Mouse (Mus musculus) kidney, embryonic 16.5 days (tissue): Measurements from ENCODE around the gene Acbd5. TPM values are rescaled to one million over a fixed set of nuclear protein-coding genes. Genes with fewer than 3 reads are reported as not detected.
"Not testable (repeated sequence)": the region's sequence is repeated elsewhere in the genome, so short reads cannot be mapped to it uniquely, and the experiment has no call there.

ENCODE experiments used
- ATAC-seq: fragments of 200-750 bp; cut with Nextera tagmentation; 2 replicates; pipeline ENCODE4 v1.8.0; 2017; ENCODE audit warnings: moderate TSS enrichment; ENCODE audit not compliant: low FRiP score, low TSS enrichment
- H3K27ac ChIP-seq: fragments of 300-500 bp; sonication (generic); 2 replicates; pipeline ENCODE4 v1.5.1; 2014; ENCODE audit warnings: low read length
- H3K27me3 ChIP-seq: fragments of 300-500 bp; sonication (generic); 2 replicates; pipeline ENCODE4 v1.6.1; 2014; ENCODE audit warnings: low read length, control low read depth, mixed read lengths; ENCODE audit not compliant: insufficient read depth
- H3K36me3 ChIP-seq: fragments of 300-500 bp; sonication (generic); 2 replicates; pipeline ENCODE4 v1.6.1; 2014; ENCODE audit warnings: low read length, control low read depth, mixed read lengths; ENCODE audit not compliant: insufficient read depth
- H3K4me1 ChIP-seq: fragments of 300-500 bp; sonication (generic); 2 replicates; pipeline ENCODE4 v1.6.1; 2014; ENCODE audit warnings: low read length, control low read depth, mixed read lengths; ENCODE audit not compliant: insufficient read depth
- H3K4me2 ChIP-seq: fragments of 300-500 bp; sonication (generic); replicated peaks from 2 replicates; pipeline ENCODE4 v1.6.1; 2014; ENCODE audit warnings: low read depth, low read length
- H3K4me3 ChIP-seq: fragments of 300-500 bp; sonication (generic); 2 replicates; pipeline ENCODE4 v1.5.1; 2014; ENCODE audit warnings: mild to moderate bottlenecking, low read length
- H3K9ac ChIP-seq: fragments of 300-500 bp; sonication (generic); replicated peaks from 2 replicates; pipeline ENCODE4 v1.6.1; 2014; ENCODE audit warnings: low read length
- H3K9me3 ChIP-seq: fragments of 300-500 bp; sonication (generic); 2 replicates; pipeline ENCODE4 v1.6.1; 2016; ENCODE audit warnings: low read length, control low read depth
- WGBS: fragments of 180-500 bp; shearing (Covaris S2); extraction: QIAGEN DNeasy Blood & Tissue Kit; methylation state at CpG from one replicate; pipeline ENCODE4 v1.1.7; 2014; 5-methylcytosine and 5-hydroxymethylcytosine counted together
- polyA plus RNA-seq: library from polyadenylated mRNA; unstranded; fragments of >200 nt; fragmentation: Nextera tagmentation; extraction: Ambion mirVana; gene quantifications from 2 replicates; pipeline ENCODE4 v1.2.1, GENCODE M21; 2015

The Acbd5 gene
- polyA plus RNA-seq, 1 experiment from 2014 or later, result 35.6 TPM

DNA sequence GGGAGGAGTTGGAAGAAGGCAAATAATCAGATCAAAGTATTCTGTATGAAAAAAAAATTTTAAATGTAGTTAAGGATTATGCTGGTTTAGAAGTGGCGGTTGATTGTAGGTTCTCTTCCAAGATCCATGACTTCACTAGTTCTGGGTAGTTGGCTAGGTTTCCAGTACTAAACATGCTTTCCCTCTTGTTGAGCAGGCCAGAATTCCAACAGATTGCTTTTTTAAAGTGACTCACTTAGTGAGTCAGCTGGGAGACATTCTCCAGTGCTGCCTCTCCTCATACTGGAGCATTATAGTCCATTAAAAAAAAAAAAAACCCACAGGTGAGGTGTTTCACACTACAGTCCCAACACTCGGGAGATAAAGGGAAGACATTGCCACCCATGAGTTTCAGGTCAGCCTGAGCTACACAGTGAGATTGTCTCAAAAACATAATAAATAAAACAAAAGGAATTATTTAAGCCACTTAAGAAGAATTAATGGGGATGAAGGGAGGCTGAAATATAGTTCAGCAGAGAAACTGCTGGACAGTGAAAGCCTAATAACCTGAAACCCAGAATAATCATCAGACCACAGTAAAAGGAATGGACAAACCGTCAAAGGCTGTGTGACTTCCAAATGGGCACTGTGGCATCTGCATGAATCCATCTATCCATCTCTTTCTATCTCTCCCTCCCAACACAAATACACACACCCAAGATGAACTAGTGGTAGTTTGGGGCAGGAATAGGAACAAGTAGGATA, 33.1 kb upstream of the Acbd5 start:
- no peaks in the 10 kb centered on the region for H3K9me3 ChIP-seq
- no peaks in the 10 kb centered on the region for H3K27me3 ChIP-seq
- no peak overlapping the region for H3K27ac ChIP-seq
- 84% methylated on average over 3 of the region's 3 CpGs for WGBS
- H3K4me2 ChIP-seq, result no peak overlapping the region
- ATAC-seq, result no peak
- H3K4me3 ChIP-seq, result no peak overlapping the region
- peaks cover 5% of the 10 kb centered on the region for H3K36me3 ChIP-seq
- H3K4me1 ChIP-seq, result peaks cover 16% of the 10 kb centered on the region
- H3K9ac ChIP-seq, result no peak overlapping the region

GRCm38 (mm10) chr2:23035467-23035866, 32.5 kb upstream of the Acbd5 start:
- H3K9me3 ChIP-seq, result no peaks in the 10 kb centered on the region
- H3K9ac ChIP-seq, result no peak overlapping the region
- no peak overlapping the region for H3K4me2 ChIP-seq
- H3K27me3 ChIP-seq, result no peaks in the 10 kb centered on the region
- H3K27ac ChIP-seq, result no peak overlapping the region
- ATAC-seq, result no peak
- H3K4me1 ChIP-seq, result peaks cover 16% of the 10 kb centered on the region
- 98% methylated on average over 1 of the region's 1 CpGs for WGBS
- no peak overlapping the region for H3K4me3 ChIP-seq
- peaks cover 4% of the 10 kb centered on the region; the same call in 1 of the 2 replicates for H3K36me3 ChIP-seq

DNA sequence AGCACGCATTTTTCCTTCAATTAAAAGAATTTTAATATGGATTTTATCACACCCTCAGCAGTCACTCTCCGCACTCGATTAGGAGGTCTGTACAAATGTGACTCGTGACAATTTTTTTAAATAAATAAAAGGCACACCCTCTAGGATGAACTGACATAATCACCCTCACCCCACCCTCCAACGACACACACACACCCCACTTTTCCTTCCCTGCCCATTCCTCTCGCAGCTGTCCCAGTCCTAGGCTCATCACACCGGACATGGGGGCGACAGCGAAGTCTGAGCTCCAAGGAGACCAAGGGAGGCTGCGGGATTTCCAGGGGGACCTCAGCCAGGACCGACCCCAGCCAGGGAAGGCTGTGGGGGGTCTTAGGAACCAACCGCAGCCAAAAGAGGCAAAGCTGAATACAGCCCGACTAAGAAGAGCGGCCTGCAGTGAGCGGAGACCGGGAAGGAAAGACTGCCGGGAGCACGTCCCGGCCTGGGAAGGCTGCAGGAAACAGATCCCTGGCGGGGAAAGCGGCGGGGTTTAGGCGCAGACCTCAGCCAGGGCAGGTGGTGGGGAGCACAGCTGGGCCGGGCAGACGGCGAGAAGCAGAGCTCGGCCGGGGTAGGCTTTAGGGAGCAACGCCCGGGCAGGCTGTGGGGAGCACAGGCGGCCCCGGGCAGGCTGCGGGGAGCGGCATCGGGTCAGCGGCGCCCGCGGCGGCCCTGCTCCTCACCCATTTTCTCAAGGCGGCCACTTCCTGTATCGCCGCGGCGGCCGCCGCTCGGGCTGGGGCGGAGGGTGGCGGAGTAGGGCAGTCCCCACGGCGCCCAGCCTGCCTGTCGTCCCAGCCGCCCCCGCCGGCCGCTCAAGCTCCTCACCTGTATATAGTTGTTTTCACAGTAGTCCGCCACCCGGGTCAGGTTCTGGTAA, 28.6 kb upstream of the Acbd5 start:
- Histone ChIP-seq H3K36me3 (no peaks in the 10 kb centered on the region), H3K27me3 (no peaks in the 10 kb centered on the region), H3K4me3 (peak overlapping the region; percentile 97), H3K4me1 (peaks cover 16% of the 10 kb centered on the region), H3K9ac (peak overlapping the region; percentile 98), H3K4me2 (peak overlapping the region; percentile 77), H3K9me3 (no peaks in the 10 kb centered on the region), H3K27ac (peak overlapping the region; percentile 97)
- under 1% methylated on average over 48 of the region's 59 CpGs for whole genome bisulfite sequencing
- ATAC-seq, result peak; percentile 92

- WGBS, result 2% methylated on average over 24 of the region's 24 CpGs
- Histone ChIP-seq H3K9me3 (no peaks in the 10 kb centered on the region), H3K27me3 (no peaks in the 10 kb centered on the region), H3K4me2 (peak within 1 kb of the TSS; percentile 77), H3K27ac (peak within 1 kb of the TSS; percentile 97), H3K36me3 (no peaks in the 10 kb centered on the region), H3K4me1 (peaks cover 16% of the 10 kb centered on the region), H3K4me3 (peak within 1 kb of the TSS; percentile 97), H3K9ac (peak within 1 kb of the TSS; percentile 98)
- peak; percentile 97 for ATAC-seq
Observed at GRCm38 (mm10) chr2:23040001-23040646, 27.8 kb upstream of the Acbd5 start, which contains the start of gene Abi1. Abi1 (minus strand) TSS chr2:23040241.

- H3K4me1 ChIP-seq, result peaks cover 16% of the 10 kb centered on the region
- H3K27me3 ChIP-seq, H3K36me3 ChIP-seq, ATAC-seq, H3K4me2 ChIP-seq, H3K9me3 ChIP-seq, H3K9ac ChIP-seq, H3K4me3 ChIP-seq, H3K27ac ChIP-seq: not testable (repeated sequence)
- WGBS, result 85% methylated on average over 7 of the region's 7 CpGs
Observed at GRCm38 (mm10) chr2:23040690-23041089, 27.3 kb upstream of the Acbd5 start.

GRCm38 (mm10) chr2:23041457-23041856, 26.5 kb upstream of the Acbd5 start:
- H3K9me3 ChIP-seq, result no peaks in the 10 kb centered on the region
- WGBS, result 84% methylated on average over 4 of the region's 4 CpGs
- H3K27ac ChIP-seq, result no peak overlapping the region
- H3K9ac ChIP-seq, result no peak overlapping the region
- H3K36me3 ChIP-seq, result no peaks in the 10 kb centered on the region
- peaks cover 16% of the 10 kb centered on the region for H3K4me1 ChIP-seq
- H3K4me2 ChIP-seq, result no peak overlapping the region
- ATAC-seq, result no peak
- no peaks in the 10 kb centered on the region for H3K27me3 ChIP-seq
- H3K4me3 ChIP-seq, result no peak overlapping the region

GRCm38 (mm10) chr2:23042189-23042588, 25.8 kb upstream of the Acbd5 start:
- no peaks in the 10 kb centered on the region for H3K9me3 ChIP-seq
- peaks cover 10% of the 10 kb centered on the region for H3K4me1 ChIP-seq
- H3K4me2 ChIP-seq, result no peak overlapping the region
- H3K9ac ChIP-seq, result no peak overlapping the region
- 80% methylated on average over 3 of the region's 3 CpGs for WGBS
- H3K27ac ChIP-seq, result no peak overlapping the region
- H3K4me3 ChIP-seq, result no peak overlapping the region
- no peaks in the 10 kb centered on the region for H3K27me3 ChIP-seq
- H3K36me3 ChIP-seq, result no peaks in the 10 kb centered on the region
- ATAC-seq, result no peak

DNA sequence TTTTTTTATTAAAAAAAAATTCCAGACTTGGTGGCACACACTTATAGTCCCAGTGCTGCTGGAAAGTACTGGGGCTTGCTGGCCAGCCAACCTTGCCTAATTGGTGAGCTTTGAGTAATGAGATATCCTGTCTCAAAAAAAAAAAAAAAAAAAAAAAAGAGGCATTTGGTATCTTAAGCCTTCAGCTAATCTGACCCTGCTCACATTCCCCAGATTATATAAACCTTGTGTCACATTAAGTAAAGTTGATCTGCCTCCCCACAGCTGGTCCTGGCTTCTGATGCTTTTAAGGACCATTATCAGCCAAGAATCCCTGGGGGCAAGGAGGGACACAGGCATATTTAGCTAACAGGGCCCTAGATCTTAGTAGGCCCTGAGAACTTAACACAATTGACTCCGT, 22.3 kb upstream of the Acbd5 start:
- H3K27me3 ChIP-seq, result no peaks in the 10 kb centered on the region
- H3K4me2 ChIP-seq, result no peak overlapping the region
- H3K36me3 ChIP-seq, result no peaks in the 10 kb centered on the region
- no peak overlapping the region for H3K4me3 ChIP-seq
- no peaks in the 10 kb centered on the region for H3K9me3 ChIP-seq
- 34% methylated on average over 1 of the region's 1 CpGs for WGBS
- no peaks in the 10 kb centered on the region for H3K4me1 ChIP-seq
- H3K9ac ChIP-seq, result no peak overlapping the region
- no peak overlapping the region for H3K27ac ChIP-seq
- no peak for ATAC-seq

DNA sequence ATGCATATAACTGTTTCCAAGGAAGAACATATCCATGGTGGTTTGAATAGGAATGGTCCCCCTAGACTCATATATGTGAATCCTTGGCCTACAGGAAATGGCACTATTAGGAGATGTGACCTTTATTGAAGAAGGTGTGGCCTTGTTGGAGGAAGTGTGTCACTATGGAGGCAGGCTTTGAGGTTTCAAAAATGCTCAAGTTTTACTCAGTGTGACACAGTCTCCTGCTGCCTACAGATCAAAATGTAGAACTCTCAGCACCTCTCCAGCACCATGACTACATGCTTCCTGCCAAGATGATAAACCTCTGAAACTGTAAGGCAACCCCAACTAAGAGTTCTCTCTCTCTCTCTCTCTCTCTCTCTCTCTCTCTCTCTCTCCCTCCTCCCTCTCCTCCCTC, 20.0 kb upstream of the Acbd5 start:
- Histone ChIP-seq H3K27me3 (no peaks in the 10 kb centered on the region), H3K9me3 (no peaks in the 10 kb centered on the region), H3K27ac (no peak overlapping the region), H3K36me3 (no peaks in the 10 kb centered on the region), H3K4me3 (no peak overlapping the region), H3K4me1 (no peaks in the 10 kb centered on the region), H3K4me2 (no peak overlapping the region), H3K9ac (no peak overlapping the region)
- ATAC-seq, result no peak
